Mouse (Mus musculus): ENCODE results near the gene 4833427G06Rik.

4833427G06Rik gene

DNA sequence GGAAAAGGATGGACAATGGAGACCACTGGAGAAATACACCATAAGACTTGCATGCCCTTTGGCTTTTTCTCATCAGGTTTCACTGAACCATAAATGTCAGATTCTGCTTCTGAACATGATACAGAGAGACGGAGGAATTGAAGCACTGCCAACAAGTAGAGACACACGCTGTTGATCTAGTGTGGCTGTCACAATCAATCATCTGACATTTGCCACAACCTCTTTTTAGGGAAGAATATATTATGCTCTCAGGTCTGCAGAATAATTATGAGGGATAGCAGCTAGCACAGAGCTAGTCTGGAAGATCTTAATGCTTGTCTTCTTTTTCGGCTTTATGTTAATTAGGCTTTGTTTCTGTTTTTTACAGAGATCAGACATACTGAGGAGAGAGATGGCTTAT, 33.7 kb downstream of the 4833427G06Rik start:
- no peak for DNase-seq (ENCODE audit: low spot score in 2 of 2)

DNA sequence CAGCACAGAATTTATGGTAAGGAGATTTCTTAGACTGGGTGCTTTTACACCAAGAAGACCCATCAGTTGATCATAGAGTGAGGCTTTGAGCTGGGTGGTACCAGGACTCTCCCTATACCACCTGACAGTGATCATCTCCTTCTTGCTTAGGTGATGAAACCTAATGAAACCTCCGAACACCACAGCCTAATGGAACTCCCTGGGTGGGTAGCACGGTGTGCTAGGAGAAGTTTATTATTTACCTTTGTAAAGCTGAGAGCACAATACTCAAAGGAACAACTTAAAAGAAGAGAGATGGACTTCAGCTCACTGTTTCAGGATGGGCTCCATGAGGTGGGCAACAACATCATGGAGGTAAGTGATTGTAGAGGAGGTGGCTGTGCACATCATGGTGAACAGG, 41.3 kb downstream of the 4833427G06Rik start, which contains the start of gene Btg4:
TSS of gene Btg4 (plus strand) at position 301 of the 400 bp plus-strand sequence.
- no peak for DNase-seq (ENCODE audit: low spot score in 2 of 2)

DNA sequence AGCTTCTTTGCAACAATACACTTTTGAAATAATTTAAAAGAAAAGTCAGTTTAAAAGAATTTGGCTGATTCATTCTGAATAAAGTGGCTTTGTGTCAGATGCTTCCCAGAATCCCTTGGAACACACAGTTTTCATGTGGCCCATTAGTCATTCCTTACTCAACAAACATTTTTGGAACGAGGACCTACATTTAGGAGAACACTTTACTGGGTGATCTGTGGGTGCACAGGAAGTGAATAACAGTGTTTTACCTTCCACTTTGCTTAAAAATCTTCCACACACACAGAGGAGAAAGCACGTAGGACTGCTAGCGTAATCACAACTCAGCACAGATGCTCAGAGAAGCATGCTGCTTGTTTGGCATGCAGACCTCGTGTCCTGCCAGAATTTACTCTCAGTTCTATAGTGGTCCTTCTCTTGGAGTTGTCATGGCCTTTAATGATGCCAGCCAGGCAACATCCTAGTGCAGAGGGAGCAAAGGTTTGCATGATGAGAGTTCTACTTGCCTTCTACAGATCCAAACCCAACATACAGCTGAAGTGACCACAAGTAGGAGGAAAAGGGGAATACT, 42.8 kb downstream of the 4833427G06Rik start:
- no peak for DNase-seq (ENCODE audit: low spot score in 2 of 2)

- DNase-seq (ENCODE audit: low spot score in 2 of 2), result no peak
Measured at GRCm38 (mm10) chr9:51056360-51057324, 45.2 kb downstream of the 4833427G06Rik start.

DNA sequence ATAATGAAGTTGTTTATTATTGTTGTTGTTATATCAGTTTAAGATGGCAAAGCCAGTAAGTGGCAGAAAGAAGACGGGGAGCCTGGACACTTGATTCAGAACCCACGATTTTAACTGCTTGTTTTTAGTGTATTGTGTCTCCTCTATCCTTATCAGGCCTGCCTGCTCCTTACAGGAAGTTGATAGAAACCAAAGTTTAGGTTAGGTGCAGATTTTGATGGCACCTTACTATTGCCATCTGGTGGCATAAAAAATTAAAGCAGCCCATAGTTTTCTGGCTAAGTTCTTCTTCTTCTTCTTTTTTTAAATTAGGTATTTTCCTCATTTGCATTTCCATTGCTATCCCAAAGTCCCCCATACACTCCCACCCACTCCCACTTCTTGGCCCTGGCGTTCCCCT, 49.7 kb downstream of the 4833427G06Rik start:
- no peak for DNase-seq (ENCODE audit: low spot score in 2 of 2)

DNA sequence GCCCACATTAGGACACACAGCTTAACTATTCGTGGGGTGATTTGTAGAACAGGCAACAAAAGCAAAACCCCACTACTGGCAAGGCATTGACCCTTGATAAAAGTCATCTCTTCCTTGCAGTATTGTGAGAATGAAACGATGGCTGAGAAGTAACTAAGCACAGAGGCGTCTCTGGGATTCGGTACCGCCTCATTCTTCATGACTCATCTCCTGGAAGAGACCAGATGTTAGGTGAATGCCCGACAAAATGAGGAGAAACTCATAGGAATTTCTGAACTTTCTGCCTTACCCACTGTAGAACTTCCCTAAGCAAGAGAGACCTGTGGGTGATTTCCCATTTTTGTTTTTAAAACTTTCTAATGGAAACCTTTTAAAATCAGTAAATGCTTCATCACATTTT, 59.7 kb downstream of the 4833427G06Rik start:
- DNase-seq (ENCODE audit: low spot score in 2 of 2), result no peak

DNA sequence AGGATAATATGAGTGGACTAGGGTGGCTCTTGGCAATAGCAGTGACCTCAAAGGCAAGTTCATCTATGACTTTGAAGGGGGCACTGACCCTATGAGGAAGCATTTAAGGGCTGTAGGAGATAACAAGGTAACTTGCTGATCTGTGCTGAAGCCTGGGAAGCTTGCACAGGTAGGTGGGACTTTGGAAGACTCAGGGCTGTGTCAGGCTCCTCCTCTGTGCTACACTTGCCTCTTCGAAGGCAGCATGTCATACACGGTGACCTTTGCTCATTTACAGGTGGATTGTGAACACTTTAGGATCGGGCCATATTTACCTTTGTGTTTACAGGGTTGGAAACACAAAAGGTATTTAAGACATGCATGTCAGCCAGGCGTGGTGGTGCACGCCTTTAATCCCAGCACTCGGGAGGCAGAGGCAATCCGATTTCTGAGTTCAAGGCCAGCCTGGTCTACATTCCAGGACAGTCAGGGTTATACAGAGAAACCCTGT, 60.3 kb downstream of the 4833427G06Rik start:
- DNase-seq (ENCODE audit: low spot score in 2 of 2), result no peak

GRCm38 (mm10) chr9:51032785-51033529, 68.9 kb downstream of the 4833427G06Rik start:
- DNase-seq (ENCODE audit: low spot score in 2 of 2), result no peak

DNA sequence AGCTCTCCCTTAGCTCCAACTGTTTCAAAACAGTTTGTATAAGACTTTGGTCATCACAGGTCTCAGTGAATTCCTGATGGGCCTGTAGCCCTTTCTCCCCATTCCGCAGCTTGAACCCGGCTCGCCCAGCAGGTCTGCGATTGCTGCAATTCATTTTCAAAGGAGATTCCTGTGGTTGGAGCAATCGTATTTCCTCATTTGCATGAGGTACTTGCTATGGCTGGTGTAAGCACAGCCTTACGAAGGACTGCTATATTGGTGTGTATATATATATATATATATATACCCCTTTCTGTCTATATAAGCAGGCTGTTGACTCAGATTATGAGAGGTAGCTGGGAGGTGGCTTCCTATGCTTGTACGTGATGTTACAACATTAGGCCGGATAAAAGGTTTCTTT, 69.6 kb downstream of the 4833427G06Rik start:
- no peak for DNase-seq (ENCODE audit: low spot score in 2 of 2)

GRCm38 (mm10) chr9:51031603-51032002, 70.3 kb downstream of the 4833427G06Rik start:
- no peak for DNase-seq (ENCODE audit: low spot score in 2 of 2)

Data from cerebellum, postnatal 4 days (tissue).